Mouse (Mus musculus): ENCODE results near the gene Fndc8. TPM values are rescaled to one million over a fixed set of nuclear protein-coding genes. Genes with fewer than 3 reads are reported as not detected.
"Not testable (repeated sequence)": the region's sequence is repeated elsewhere in the genome, so short reads cannot be mapped to it uniquely, and the experiment has no call there.

Fndc8 gene
- total RNA-seq, 2 experiments from 2014 or later, result not detected

- ATAC-seq (replicated peaks; ENCODE audit: low FRiP score, poor library complexity, severe bottlenecking), result peak; percentile 89
Measured at GRCm38 (mm10) chr11:82907651-82908607, 16.0 kb downstream of the Fndc8 start, which contains the start of gene Nle1. TSS of gene Nle1 (minus strand) at chr11:82908411.

- ATAC-seq (replicated peaks; ENCODE audit: low FRiP score, poor library complexity, severe bottlenecking), result no peak
Measured at GRCm38 (mm10) chr11:82908608-82908989, 16.7 kb downstream of the Fndc8 start.

- ATAC-seq (replicated peaks; ENCODE audit: low FRiP score, poor library complexity, severe bottlenecking), result no peak
Measured at GRCm38 (mm10) chr11:82910250-82910649, 18.3 kb downstream of the Fndc8 start, which contains the start of gene Unc45b. TSS of gene Unc45b (plus strand) at chr11:82910550.

DNA sequence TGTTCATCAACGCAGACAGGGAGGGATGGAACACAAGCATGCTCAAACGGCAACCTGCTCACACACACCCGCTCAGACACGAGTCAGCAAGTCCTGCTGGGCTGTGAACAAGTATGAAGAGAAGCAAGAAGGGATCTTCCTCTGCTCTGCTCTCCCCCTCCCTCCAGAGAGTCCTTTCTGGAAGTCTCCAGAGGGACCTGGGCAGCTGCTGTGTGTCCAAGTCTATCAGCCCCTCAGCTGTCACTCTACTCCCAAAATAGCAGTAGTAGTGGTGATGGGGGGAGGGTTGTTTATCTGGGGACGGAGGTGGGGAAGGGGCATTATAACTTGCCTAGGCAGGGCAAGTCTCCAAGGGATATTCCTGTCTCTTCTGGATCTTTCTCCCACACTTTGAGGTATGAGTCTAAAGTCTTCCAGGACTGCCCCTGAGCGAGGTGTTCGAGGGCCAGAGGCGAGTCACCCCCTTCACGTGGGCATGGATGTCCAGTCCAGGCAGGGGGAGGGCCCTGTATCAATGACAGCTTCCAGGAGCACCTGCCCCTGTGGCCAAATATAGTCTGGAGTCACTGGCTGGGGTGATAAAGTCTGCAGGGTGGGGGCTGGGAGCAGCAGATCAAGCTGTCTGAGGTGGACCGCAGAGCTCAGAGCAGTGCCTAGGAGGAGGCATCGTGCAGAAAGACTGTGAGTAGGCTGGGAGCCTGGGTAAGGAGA lies 18.9 kb downstream of the Fndc8 start:
- no peak for ATAC-seq (replicated peaks; ENCODE audit: low FRiP score, poor library complexity, severe bottlenecking)

DNA sequence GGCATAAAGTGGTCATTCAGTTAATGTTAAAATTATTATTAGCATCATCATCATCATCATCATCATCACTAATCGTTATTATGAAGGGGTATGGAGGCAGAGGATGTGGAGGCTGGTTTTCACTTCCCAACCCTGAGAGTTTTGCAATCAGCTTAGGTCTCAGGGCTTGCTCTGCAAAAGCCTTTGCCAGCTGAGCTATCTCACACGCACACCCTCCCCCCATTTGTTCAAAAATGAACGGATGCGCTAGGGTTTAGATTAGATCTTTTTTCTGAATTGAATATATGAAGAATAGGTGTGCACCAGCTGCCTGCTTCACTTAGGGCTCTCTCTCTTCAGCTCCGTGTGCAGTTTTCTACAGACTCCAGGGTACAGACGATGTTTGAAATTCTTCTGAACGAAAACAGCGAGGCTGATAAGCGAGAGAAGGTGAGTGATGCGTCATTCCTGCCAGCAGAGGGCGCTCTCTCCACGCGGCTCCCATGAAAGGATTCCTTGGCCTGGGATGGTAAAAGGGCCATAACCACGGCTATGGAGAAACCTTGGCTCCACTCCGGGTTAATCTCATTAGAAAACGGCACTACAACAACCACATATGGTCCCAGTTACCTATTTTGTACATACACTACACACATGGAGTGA lies 22.9 kb downstream of the Fndc8 start:
- peak; percentile 79 for ATAC-seq (replicated peaks; ENCODE audit: low FRiP score, poor library complexity, severe bottlenecking)

DNA sequence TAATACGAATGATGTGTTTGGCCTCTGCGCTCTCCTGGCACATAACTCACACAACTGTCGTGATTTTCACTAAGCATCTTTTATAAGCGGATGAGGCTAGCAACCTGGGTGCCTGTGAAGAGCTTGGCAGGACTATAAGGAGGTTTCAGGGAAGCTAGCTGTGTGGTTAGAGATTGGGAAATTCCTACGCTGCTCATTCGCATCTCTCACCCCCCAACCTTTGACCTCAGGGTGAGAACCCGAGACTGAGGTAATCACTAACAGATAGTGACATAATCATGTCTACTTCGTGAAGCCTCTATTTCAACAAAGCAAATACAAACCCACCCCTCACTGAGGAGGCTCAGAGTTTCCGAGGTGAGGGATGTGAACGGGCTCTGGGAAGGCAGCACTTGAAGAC lies 28.8 kb downstream of the Fndc8 start:
- no peak for ATAC-seq (replicated peaks; ENCODE audit: low FRiP score, poor library complexity, severe bottlenecking)

DNA sequence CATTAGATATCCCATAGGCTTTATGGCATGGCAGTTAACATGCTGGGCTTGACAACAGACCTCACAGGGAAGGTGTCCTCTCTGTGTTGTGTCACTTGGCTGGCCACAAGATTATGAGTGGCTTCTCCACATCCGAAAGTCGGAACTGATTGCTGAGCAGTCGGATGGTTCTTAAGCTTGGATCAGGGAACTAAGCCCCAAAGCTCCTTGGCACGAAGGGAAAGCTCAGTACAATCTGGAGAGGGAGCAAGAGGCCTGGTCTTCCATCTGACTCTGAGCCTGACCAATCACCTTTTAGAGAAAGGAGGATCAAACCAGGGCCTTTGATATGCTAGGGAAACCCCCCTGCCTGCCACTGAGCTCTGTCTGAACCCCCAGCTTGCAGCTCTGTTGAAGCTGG lies 29.8 kb downstream of the Fndc8 start:
- ATAC-seq (replicated peaks; ENCODE audit: low FRiP score, poor library complexity, severe bottlenecking), result no peak

DNA sequence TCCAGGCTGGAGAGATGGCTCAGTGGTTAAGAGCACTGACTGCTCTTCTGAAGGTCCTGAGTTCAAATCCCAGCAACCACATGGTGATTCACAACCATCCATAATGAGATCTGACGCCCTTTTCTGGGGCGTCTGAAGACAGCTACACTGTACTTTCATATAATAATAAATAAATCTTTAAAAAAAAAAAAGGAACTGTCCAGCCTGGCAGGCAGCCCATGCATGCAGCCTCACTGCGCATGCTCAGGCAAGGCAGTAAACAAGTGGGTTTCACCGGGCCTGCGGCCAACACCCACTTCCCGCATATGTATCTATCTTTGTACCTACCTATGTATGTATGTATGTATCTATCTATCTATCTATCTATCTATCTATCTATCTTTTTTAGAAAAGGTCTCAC lies 32.0 kb downstream of the Fndc8 start:
- not testable (repeated sequence) for ATAC-seq (replicated peaks; ENCODE audit: low FRiP score, poor library complexity, severe bottlenecking)

GRCm38 (mm10) chr11:82928897-82929632 lies 37.1 kb downstream of the Fndc8 start:
- 0 out of 2 replicates have a peak, but pooled peaks have one; percentile 43 for ATAC-seq (replicated peaks; ENCODE audit: low FRiP score, poor library complexity, severe bottlenecking)

DNA sequence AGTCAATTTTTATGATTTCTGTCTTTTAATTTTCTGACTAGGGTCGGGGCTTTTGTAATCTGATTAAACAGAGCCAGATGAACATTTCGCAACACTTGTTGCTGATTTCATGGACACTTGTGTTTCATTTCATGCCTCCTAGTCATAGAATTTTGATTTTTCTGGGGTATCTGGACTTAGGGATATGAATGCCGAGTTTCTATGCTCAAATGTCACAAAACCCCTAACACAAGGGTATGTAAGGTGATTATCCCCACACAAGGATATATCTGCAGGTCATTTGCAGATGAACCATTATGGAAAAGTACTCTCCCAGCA lies 37.7 kb downstream of the Fndc8 start:
- no peak for ATAC-seq (replicated peaks; ENCODE audit: low FRiP score, poor library complexity, severe bottlenecking)

- ATAC-seq (replicated peaks; ENCODE audit: low FRiP score, poor library complexity, severe bottlenecking), result not testable (repeated sequence)
Measured at GRCm38 (mm10) chr11:82930391-82930955, 38.5 kb downstream of the Fndc8 start.

DNA sequence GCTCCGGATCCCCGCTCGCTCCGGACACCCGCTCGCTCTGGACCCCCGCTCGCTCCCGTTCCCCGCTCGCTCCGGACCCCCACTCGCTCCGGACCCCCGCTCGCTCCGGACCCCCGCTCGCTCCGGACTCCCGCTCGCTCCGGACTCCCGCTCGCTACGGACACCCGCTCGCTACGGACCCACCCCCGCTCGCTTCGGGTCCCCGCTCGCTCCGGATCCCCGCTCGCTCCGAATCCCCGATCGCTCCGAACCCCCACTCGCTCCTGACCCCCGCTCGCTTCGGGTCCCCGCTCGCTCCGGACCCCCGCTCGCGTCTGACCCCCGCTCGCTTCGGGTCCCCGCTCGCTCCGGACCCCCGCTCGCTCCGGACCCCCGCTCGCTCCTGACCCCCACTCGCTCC lies 39.2 kb downstream of the Fndc8 start:
- not testable (repeated sequence) for ATAC-seq (replicated peaks; ENCODE audit: low FRiP score, poor library complexity, severe bottlenecking)

GRCm38 (mm10) chr11:82931671-82932450 lies 39.9 kb downstream of the Fndc8 start:
- ATAC-seq (replicated peaks; ENCODE audit: low FRiP score, poor library complexity, severe bottlenecking), result not testable (repeated sequence)

DNA sequence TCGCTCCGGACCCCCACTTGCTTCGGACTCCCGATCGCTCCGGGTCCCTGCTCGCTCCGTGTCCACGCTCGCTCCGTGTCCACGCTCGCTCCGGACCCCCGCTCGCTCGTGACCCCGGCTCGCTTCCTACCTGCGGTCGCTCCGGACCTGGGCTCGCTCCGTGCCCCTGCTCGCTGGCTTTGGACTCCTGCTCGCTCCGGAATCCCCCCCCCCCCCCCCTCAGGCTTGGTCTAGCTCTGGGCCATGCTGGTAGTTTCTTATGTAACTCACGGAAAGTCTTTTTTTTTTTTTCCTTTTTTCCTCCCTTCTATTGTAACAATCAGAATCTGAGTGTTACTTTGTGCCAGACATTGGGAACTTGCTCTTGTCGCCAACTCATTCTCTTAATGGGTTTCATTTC lies 41.3 kb downstream of the Fndc8 start:
- no peak for ATAC-seq (replicated peaks; ENCODE audit: low FRiP score, poor library complexity, severe bottlenecking)

DNA sequence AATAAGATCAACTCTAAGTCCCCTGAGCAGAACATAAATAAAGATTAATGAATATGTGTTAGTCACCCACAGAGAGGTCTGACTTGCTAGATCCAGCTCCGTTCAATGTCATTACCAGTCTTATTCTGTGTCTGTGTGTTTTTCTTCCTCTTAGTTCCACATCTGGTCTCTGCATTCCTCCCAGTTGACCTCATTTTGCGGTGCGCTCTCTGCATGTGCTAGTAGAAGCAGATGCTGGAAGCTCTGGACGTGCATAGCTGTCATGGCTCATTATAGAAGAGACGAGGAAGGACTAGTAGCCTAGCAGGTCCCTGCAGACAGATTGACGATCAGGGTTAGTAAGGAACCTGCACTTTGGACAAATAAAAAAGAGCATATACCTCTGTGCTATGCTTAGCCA lies 51.4 kb downstream of the Fndc8 start:
- no peak for ATAC-seq (replicated peaks; ENCODE audit: low FRiP score, poor library complexity, severe bottlenecking)

DNA sequence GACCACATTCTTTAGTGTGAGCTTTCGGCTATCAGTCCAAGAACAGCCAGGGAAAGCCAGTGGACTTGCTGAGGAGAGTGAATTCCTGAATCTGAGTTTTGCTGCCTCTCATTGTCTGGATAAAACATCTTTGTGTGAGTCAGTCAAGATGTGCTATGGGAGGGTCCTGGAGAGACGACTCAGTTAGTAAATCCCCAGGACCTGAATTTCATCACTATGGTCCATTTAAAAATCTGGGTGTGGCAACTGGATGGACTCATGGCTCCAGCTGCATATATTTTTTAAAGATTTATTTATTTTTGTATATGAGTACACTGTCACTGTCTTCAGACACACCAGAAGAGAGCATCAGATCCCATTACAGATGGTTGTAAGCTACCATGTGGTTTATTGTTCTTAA lies 53.7 kb downstream of the Fndc8 start:
- ATAC-seq (replicated peaks; ENCODE audit: low FRiP score, poor library complexity, severe bottlenecking), result no peak

DNA sequence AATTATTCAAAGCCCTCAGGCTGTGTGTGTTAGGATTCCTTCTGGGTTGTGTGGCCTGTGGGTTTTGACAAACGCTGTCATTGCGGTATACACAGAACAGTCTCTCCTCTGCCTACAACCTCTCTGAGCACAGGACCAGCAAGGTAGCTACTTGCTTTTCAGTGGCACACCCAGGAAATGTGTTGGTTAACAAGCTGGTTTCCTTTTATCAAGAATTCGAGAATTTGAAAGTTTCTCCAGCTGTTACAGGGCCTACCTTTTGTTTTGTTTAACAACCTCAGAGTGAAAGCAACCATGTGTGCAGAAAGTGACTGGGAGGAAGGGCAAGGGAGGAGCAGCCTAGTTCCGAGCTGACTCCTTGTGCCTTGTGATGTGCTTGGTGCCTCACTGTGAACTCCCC lies 55.5 kb downstream of the Fndc8 start:
- ATAC-seq (replicated peaks; ENCODE audit: low FRiP score, poor library complexity, severe bottlenecking), result no peak

- no peak for ATAC-seq (replicated peaks; ENCODE audit: low FRiP score, poor library complexity, severe bottlenecking)
Measured at GRCm38 (mm10) chr11:82949036-82949435, 57.1 kb downstream of the Fndc8 start.

Measured in erythroblast, adult 5-6 weeks (primary cell).